Mouse (Mus musculus) ES-Bruce4 (cell line): ENCODE measurements around the gene Gm49337.

Experiments
- CTCF ChIP-seq: IDR thresholded peaks from one replicate; pipeline ENCODE4 v1.8.1; 2011; ENCODE audit warnings: low read depth, low read length
- POLR2A ChIP-seq: IDR thresholded peaks from one replicate; pipeline ENCODE4 v1.8.1; 2011; ENCODE audit warnings: low read length; ENCODE audit not compliant: insufficient read depth

- no peak for TF ChIP-seq POLR2A
- no peak for TF ChIP-seq CTCF
Observed at GRCm38 (mm10) chr4:116249986-116250385, 76.8 kb downstream of the Gm49337 start.
